Mouse (Mus musculus): ENCODE measurements around the gene Slc16a2.
A peak's percentile ranks its signal among the peaks of the same experiment; 100 is the strongest.
"Not testable (repeated sequence)": the region's sequence is repeated elsewhere in the genome, so short reads cannot be mapped to it uniquely, and the experiment has no call there.

Slc16a2 gene

GRCm38 (mm10) chrX:103734041-103734625, 87.7 kb downstream of the Slc16a2 start:
- DNase-seq (ENCODE audit: low read depth, low spot score): no peak

DNA sequence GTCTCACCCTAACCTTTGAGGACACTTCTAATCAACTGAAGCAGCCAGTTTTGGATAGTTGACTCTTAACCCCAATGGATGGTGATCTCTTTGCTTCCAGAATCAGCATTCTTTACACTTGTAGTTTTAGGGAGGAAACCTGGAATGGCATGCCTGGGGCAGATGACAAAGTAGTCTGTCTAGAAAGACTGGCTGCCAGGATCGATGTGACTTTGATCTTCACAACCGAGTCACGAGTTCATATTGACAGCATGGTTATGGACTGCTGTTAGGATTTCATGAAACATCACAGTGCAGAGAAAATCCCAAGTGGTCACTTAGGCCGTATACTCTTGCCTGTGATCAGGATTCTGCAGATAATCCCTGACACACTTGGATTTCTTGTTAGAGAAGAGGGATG, 88.7 kb downstream of the Slc16a2 start:
- DNase-seq (ENCODE audit: low read depth, low spot score): no peak

DNA sequence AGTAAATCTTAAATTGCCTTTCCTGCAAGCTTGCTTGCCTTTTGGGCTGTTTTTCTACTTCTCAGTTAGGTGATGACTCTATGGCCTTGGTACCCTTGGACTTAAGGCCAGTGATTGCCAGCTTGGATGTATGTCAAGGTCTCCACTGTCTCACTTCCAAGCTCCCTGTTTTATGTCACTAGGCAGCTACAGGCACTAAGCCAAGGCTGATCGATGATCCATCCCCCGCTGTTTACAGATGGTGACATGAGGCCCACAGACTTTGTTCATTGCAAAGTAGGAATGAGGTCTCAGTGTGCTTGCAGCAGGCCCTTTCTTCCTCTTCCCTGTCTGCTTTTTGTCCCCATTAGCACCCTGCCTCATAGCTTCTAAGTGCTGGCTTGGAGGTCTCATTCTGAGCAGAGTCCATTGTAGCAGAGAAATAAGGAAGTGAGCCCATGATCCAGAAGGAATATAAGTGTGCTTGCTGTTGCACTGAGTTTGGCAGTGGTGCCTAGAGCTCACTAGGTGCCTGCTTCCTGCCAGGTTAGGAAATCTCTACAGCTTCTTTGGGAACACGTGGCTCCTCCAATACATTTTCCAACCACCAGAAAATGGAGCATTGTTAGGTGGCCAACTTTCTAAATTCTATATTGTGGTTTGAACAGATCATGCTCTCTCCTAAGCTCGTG, 89.6 kb downstream of the Slc16a2 start:
- no peak for DNase-seq (ENCODE audit: low read depth, low spot score)

DNA sequence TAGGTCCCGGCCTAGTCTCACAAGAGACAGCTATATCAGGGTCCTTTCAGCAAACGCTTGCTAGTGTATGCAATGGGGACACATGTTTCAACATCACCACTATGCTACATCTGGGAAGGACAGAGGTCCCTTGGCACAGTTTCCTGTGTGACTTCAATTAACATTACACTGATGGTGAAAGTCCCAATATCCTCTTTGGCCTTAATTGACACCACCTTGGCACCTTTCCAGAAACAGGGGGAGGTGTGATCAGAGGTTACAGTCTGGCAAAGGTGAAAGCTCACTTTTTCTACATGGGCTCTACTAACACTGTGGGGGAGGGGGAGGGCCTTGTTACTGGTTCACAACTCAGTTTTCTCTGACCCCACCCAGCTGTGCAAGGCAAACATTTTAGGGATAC, 99.3 kb downstream of the Slc16a2 start:
- DNase-seq (ENCODE audit: low read depth, low spot score): no peak

- DNase-seq (ENCODE audit: low read depth, low spot score): no peak
These were observed 102.1 kb downstream of the Slc16a2 start for GRCm38 (mm10) chrX:103719618-103720185.

- DNase-seq (ENCODE audit: low read depth, low spot score): no peak
These were observed 108.9 kb downstream of the Slc16a2 start for GRCm38 (mm10) chrX:103712922-103713321.

- DNase-seq (ENCODE audit: low read depth, low spot score): no peak
These were observed 112.1 kb downstream of the Slc16a2 start for GRCm38 (mm10) chrX:103709671-103710070.

- DNase-seq (ENCODE audit: low read depth, low spot score): no peak
These were observed 113.2 kb downstream of the Slc16a2 start for GRCm38 (mm10) chrX:103708592-103708991.

- no peak for DNase-seq (ENCODE audit: low read depth, low spot score)
These were observed 117.2 kb downstream of the Slc16a2 start for GRCm38 (mm10) chrX:103704611-103705010.

GRCm38 (mm10) chrX:103704024-103704423, 117.8 kb downstream of the Slc16a2 start:
- DNase-seq (ENCODE audit: low read depth, low spot score): no peak

GRCm38 (mm10) chrX:103697796-103698195, 124.0 kb downstream of the Slc16a2 start:
- DNase-seq (ENCODE audit: low read depth, low spot score): no peak

DNA sequence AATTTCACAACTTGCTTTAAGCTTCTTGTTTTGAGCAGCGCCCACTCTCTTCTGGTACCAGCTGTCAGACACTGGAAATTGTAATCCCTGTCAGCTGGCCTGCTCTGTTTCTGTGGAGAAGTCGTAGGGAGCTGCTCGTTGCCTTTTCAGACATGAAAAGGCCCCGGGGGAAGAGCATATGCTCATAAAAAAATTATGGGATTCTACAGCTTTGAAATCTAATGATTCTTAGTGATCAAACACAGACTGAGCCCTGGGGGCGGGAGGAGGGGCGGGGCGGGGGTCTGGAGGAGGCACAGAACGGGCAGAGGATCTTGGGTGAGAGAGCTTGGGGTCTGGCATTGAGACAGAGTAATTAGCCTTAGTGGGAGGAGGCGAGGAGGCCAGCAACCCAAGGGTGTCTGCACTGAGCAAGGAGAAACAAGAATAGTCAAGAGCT, 125.7 kb downstream of the Slc16a2 start:
- no peak for DNase-seq (ENCODE audit: low read depth, low spot score)

DNA sequence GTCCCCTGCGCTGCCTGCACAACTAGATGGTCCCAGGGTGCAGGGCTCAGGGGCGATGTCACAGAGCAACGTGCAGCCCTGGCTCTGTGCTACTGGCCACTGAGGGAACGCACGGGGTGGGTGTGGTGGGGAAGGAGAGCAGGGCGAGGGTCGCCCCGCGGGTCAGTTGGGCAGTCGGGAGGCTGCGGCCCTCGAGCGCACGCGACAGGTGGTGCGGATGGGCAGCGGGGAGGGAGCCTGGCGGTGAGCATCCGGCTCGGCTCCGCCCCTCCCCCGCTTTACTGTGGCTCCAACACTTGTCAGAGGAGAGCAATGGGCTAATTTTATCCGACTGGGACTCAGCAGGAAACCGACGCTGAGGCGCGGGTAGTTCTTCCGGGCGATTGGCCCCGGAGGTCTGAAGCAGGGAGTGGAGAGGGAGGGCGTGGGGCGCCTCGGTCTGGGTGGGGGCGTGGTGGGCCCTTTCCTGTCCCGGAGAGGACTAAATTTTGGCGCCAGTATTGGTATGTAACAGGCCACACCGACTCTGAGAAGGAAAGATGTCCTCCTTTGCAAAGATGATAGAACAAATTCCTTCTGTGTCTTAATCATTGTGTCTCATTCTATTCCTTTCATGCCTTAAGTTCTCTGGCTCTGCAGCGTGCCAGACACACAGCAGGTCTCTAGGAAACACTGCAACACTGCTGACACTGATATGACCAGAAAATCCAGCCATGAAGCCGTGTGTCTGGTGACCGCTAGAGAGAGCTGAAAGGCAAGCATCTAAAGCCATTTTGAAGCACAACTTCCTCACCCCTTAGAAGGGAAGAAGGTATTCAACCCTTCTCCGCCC, 126.4 kb downstream of the Slc16a2 start:
- DNase-seq (ENCODE audit: low read depth, low spot score): peak; percentile 52

- no peak for DNase-seq (ENCODE audit: low read depth, low spot score)
These were observed 127.0 kb downstream of the Slc16a2 start for GRCm38 (mm10) chrX:103694787-103695164.

DNA sequence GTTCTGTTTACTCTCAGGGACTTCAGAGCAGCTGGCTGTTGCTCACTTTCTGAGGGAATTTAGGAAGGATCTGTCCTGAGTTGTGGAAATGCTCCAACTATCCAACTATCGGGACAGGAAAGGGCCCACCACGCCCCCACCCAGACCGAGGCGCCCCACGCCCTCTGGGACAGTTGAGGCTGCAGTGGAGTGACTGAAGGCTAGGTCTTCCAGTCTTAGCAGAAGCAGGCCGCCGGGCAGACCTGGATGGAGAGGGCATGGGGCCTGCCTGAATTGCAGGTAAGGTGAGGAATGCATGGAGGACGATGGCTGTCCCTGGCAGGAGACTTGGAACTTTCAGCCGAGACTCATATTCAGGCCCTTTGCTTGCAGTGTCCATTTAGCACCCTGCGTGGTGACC, 127.4 kb downstream of the Slc16a2 start:
- DNase-seq (ENCODE audit: low read depth, low spot score): no peak

DNA sequence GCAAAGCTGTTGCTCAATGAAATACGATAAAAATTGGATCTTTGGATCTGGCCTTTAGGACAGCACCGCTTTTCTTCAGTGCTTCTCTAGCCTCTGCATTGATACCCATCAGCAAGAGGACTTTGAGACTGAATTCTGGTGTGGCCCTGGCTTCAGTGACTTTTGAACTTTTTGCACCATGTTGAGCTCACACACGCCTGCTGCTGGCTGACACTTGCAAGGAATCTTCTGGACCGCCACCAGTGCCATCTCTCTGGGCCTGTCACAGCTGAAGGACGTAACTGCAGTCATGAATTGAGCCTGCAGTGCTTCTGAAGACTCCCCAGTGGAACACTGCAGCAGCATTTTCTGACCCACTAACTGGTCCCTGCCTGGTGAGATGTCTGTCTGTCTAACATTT, 128.9 kb downstream of the Slc16a2 start:
- no peak for DNase-seq (ENCODE audit: low read depth, low spot score)

- no peak for DNase-seq (ENCODE audit: low read depth, low spot score)
These were observed 133.2 kb downstream of the Slc16a2 start for GRCm38 (mm10) chrX:103688551-103688950.

DNA sequence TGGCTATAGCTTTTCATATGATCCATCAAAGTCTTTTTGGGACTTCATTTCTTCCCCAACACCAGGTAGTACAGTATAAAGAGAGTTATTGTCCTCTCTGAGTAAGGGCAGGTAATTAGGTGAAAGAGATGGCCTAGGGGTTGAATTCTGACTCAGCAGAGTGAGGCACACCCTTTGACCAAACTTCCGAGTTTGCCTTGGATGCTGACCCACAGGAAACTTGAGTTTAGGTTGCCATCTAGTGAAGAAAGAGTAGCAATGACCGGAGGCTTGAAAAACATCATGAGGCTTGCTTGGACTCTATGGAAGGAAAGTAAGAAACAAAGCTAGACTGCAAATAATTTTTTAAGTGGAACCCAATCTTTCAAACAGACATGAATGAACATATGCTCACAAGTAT, 147.1 kb downstream of the Slc16a2 start:
- DNase-seq (ENCODE audit: low read depth, low spot score): no peak

GRCm38 (mm10) chrX:103673761-103674160, 148.0 kb downstream of the Slc16a2 start:
- DNase-seq (ENCODE audit: low read depth, low spot score): no peak

DNA sequence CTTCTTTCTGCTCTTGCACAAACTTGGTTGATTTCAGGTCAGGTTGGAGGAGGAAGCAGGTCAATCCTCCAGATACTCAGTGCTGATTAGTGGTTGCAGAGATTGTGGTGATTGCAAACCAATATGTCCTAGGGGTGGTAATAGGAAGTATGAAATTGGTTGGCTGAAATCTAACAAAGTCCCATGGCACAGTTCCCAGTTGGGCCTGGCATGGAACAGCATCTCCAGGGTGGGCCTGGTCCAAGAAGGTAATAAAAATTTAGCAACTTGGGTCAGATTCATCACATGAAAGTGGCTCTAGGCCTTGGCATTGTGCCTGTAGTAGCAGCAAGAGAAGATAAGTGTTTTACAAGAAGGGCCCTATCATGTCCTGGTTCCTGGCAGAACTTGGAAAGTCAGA, 151.5 kb downstream of the Slc16a2 start:
- peak; percentile 1 for DNase-seq (ENCODE audit: low read depth, low spot score)

GRCm38 (mm10) chrX:103664445-103664844, 157.3 kb downstream of the Slc16a2 start:
- not testable (repeated sequence) for DNase-seq (ENCODE audit: low read depth, low spot score)

DNA sequence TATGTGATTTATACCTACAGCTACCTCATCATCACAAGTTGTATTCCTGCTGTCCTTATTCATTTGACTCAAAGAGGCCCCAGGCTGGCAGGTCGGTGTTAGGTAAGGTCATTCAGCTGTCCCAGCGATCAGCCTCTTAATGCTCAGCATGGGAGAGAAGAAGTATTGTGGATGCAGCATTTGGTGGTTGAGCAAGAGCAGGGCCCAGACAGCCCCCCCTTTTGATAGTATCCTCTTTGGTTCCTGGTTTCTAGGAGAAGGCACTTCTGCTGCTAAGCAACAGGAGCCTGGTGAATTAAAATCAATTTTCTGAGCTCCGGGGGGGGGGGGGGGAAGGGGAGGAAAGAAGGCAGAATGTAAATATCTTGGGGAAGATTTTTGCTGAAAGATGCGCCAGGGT, 162.8 kb downstream of the Slc16a2 start:
- no peak for DNase-seq (ENCODE audit: low read depth, low spot score)
